Mouse (Mus musculus): ENCODE results near the gene Cacna1d. TPM values are rescaled to one million over a fixed set of nuclear protein-coding genes. Genes with fewer than 3 reads are reported as not detected.

Cacna1d gene
- 10 to 100 TPM; 59.7 to 60.9 TPM for total RNA-seq (2021)

GRCm38 (mm10) chr14:30491342-30491741, at the start of gene Cacna1d:
TSS of gene Cacna1d (minus strand) at chr14:30491455.
- DNase-seq, result no peak

DNA sequence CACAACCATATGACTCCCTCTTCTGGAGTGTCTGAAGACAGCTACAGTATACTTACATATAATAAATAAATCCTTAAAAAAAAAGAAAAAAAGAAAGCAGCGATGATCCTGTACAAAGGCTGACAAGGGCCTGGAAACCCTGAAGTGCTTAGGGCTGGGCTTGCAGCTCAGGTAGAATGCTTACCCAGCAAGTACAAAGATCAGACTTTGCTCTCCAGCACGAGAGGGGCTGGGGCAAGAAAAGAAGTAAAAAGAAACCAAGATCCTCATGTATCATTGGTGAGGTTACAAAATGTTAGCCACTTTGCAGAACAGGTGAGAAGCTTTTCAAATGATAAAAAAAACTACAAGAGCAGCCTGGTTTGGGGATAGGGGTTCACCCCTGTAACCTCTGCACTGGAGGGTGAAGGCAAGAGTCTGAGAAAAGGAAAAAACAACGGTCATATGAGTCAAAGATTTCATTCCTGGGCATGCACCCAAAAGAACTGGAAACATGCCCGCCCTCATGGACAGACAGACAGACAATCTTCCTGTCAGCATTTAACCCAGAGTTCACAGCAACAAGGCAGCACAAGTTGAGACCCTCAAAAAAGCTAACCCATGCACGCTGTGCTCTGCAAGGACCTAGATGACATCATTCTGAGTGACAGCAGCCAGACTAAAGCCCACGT, 42.7 kb upstream of the Cacna1d start:
- no peak for DNase-seq
- intact Hi-C loops (cut with DNase I), result no loop called here

More at GRCm38 (mm10) chr14:30491342-30491741, at the start of gene Cacna1d:
- intact Hi-C loops (cut with DNase I), result no loop called here

GRCm38 (mm10) chr14:30531896-30532295, 40.6 kb upstream of the Cacna1d start:
- no peak for DNase-seq
- intact Hi-C loops (cut with DNase I), result no loop called here

DNA sequence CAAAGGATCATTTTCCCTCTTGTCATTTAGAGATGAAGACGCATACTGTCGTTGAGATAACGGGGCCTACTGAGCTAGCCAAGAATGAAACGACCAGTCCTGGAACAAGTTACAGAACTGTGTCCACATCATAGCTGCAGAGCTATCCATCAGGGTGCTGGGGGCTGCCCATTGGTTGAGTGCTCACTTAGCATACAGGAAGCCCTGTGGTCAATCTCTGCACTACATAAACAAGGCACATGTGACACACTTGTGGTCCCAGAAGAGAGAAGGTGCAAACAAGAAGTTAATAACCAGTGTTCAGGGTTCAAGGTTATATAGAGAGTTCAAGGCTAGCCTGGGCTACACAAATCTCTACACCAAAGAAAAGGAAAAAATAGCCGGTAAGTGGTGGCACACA, 40.2 kb upstream of the Cacna1d start:
- DNase-seq, result no peak
- intact Hi-C loops (cut with DNase I), result no loop called here

DNA sequence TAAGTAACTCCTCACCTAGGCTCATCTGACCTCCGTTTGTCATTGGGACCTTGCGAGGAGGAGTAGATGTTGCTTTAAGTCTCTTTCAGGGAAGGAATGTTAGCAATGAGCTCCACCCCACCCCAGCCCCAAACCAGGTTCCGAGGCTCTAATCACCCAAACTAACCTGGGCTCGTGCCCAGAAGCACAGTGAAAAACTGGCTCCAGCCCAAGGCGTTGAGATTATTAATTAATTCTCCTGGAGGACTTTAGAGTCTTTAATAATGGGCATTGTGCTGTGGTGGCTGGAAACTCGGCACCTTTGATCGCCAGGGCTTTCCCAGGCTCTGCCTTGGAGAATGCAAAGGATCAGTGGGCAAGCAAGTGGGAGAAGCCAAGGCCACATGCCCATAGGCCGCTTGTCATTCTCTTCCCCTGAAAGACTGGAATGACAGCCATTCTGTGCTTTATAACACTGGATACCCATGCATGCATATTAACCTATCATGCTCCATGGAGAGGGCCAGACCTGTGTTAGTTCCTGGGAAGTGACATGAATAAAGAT, 39.5 kb upstream of the Cacna1d start:
- DNase-seq, result peak; percentile 27
- intact Hi-C loops (cut with DNase I), result no loop called here

GRCm38 (mm10) chr14:30529454-30529853, 38.2 kb upstream of the Cacna1d start:
- intact Hi-C loops (cut with DNase I), result no loop called here
- no peak for DNase-seq

- no peak for DNase-seq
- intact Hi-C loops (cut with DNase I), result no loop called here
Observed at GRCm38 (mm10) chr14:30528961-30529360, 37.7 kb upstream of the Cacna1d start.

DNA sequence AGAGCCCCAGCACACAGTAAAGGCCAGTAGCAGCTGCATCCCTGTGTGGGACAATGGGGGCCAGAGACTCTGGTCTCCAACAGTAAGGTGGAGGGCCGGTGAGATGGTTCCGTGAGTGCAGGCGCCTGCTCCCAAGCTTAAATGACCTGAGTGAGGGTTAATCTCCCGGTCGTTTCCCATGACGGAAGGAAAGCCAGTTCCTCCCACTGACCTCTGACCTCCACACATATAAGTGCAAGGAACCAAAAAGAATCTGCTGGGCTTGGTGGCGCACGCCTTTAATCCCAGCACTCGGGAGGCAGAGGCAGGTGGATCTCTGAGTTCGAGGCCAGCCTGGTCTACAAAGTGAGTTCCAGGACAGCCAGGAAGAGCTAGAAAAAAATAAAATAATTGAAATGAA, 37.1 kb upstream of the Cacna1d start:
- intact Hi-C loops (cut with DNase I), result no loop called here
- no peak for DNase-seq

DNA sequence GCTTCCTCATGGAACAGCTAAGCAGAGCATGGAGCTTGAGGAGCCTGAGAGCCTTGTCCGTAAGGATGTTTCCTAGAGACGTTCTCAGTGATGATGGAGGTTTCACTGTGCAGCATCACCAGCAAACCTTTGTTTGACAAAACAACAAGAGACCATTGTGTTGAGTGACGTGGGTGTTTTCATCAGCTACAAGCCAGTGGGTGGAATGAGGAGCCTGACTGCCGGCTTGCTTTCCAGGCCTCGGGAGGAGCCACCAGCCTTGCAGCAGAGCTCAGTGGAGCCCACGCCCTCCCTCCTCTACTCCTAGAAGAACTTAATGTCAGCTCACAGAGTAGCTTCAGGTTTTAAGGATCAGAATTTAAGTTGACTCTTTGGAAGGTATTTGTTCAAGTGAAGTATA, 32.1 kb upstream of the Cacna1d start:
- intact Hi-C loops (cut with DNase I), result no loop called here
- DNase-seq, result no peak

DNA sequence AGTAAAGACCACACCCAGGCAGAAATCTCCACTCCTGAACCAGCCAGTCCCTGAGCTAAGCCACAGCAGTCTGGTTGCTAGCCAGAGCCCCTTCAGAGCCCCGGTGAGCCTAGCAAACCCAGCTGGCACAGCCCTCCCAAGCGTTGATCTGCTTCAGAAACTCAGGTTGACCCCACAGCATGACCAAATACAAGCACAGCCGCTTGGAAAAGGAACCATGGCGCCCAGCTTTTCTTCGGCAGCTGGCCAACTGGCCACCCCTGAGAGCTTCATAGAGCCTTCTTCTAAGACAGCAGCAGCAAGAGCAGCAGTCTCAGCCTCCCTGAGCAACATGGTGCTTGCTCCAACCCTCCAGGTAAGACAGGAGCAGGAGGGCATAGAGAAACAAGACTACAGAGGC, 28.1 kb upstream of the Cacna1d start:
- DNase-seq, result no peak
- intact Hi-C loops (cut with DNase I), result no loop called here

- intact Hi-C loops (cut with DNase I), result no loop called here
- DNase-seq, result peak; percentile 41
Observed at GRCm38 (mm10) chr14:30515931-30516723, 24.9 kb upstream of the Cacna1d start.

DNA sequence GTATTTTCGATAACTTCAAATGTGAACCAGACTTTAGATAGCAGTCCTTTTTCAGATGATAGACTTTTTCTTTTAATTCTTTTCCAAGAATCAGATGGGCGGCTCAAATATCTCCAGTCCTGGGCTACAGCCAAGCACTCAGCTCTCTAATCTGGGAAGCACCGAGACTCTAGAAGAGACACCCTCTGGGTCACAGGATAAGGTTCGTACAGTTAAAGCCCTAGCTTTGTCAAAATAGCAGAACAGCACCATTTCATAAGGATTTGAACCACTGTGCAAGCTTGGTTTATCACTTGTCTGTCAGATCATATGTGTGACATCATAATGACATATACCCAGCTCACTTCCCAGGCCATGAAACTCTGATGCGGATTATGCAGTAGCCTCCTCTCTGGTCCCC, 21.6 kb upstream of the Cacna1d start:
- intact Hi-C loops (cut with DNase I), result no loop called here
- DNase-seq, result no peak

DNA sequence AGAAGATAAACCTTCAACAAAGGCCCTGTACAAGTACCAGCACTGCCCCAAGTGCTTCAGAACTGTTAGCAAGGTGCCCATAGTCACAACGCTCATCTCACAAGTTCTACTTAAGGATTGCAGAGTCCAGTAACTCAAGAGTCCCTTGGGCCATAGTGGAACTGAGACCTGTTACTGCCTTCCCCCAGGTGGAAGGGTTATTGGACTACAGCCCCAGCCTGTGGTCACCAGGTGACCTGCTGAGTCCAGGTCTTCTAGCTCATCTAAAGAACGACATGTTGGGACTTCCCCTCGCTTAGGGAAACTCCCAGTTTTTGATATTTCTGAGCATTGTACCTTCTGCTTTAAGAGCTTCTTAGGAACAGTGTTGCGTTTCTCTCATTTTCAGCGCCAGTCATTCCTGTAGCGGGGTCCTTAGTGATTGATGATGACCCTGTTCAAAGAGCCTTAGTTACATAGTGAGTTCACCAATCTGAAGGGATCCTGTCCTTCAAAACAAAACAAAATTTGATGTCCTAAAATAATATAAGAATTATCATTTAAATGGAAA, 19.0 kb upstream of the Cacna1d start:
- intact Hi-C loops (cut with DNase I), result no loop called here
- DNase-seq, result no peak

DNA sequence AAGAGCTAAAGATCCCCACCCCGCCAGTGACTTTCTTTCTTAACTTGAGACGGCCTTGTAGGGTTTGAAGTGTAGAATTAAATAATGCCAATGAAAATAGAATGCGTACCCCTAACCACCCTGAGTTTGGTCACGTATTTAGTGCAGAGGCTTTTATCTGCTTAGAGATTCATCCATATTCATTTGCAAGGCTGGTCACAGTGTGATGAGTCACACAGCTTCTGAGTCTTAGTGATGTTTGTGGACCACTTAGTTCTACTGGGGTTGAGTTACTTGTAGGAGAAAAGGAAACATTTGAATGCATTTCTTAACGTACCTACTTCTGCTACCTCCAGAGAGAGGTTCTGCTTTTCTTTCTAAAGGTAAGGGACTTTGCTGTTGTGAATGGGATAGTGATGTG, 13.7 kb upstream of the Cacna1d start:
- intact Hi-C loops (cut with DNase I), result no loop called here

GRCm38 (mm10) chr14:30498202-30498601, 6.9 kb upstream of the Cacna1d start:
- peak; percentile 70 for DNase-seq
- intact Hi-C loops (cut with DNase I), result no loop called here

More for the DNA sequence above, 13.7 kb upstream of the Cacna1d start:
- DNase-seq, result no peak

- intact Hi-C loops (cut with DNase I), result no loop called here
- no peak for DNase-seq
Observed at GRCm38 (mm10) chr14:30494998-30495397, 3.7 kb upstream of the Cacna1d start.

DNA sequence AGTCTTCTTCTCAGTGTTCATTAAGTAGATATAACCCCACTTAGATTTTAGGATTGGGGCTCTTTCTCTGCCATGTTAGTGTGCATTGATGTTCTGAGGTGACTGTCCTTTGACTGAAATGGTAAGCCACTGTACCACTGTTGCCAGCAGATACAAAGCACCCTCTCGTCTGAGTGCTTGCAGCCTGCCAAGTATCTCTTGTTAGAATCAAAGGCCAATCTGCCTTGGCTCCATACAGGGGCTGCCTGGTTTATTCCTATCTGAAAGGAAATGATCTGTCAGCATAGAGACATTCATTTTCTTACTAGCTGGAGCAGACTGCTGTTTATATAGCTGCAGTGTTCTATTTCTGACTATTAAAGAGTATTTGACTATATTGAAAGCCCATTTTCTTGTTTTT, 2.0 kb upstream of the Cacna1d start:
- DNase-seq, result no peak
- intact Hi-C loops (cut with DNase I), result no loop called here

- DNase-seq, result peak; percentile 96
- intact Hi-C loops (cut with DNase I), result no loop called here
Observed at GRCm38 (mm10) chr14:30479361-30479948, 11.8 kb downstream of the Cacna1d start, which contains the start of gene Dcp1a. TSS of gene Dcp1a (plus strand) at chr14:30479535.

DNA sequence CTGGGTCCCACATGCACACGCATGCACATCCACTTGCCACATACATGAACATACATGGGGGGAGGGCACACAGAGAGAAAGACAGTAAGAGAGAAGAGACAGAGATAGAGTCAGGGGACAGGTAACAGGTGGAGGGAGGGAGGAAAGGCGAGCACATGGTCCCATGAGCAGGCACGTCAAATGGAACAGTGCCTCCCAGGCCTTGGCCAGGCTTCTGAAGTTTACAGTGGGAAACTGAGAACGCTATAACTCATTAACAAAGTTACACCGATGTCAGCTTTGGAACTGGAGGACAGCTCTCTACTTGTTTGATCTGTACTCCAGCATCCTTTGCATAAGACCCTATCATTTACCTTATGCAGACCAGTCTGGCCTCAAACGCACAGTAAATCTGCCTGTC, 16.8 kb downstream of the Cacna1d start:
- DNase-seq, result no peak
- intact Hi-C loops (cut with DNase I), result no loop called here

GRCm38 (mm10) chr14:30473605-30474004, 17.6 kb downstream of the Cacna1d start:
- DNase-seq, result no peak
- intact Hi-C loops (cut with DNase I), result no loop called here

DNA sequence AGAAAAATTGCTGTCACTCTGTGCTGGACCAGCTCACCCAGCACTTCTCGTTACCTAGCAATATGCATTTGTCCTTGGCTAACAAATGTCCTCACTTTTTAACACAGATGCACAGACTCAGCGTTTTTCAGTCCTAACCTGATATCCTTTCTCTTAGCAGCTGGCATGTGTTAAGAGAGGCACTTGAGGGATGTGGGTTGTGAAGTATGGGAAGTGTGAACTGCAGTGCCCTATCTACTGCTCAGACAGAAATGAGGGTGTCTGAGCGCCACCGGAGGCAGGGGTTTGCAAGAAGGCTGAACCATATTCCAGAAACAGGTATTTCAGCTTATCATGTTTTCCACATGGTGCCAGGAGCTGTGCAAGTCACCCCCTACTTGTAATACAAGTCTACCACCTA, 27.9 kb downstream of the Cacna1d start:
- intact Hi-C loops (cut with DNase I), result no loop called here
- DNase-seq, result no peak

Measured in left cerebral cortex, postnatal 4 days (tissue).